Mouse (Mus musculus) CH12.LX (cell line): ENCODE measurements around the gene Atp5j. TPM values are rescaled to one million over a fixed set of nuclear protein-coding genes. Genes with fewer than 3 reads are reported as not detected.

Experiments used
- DNase-seq: peaks from one replicate; pipeline ENCODE4 v3.0.0-alpha.2; 2013; ENCODE audit errors: extremely low read depth
- H3K27ac ChIP-seq: 2 replicates; pipeline ENCODE4 v1.5.1; 2012; ENCODE audit warnings: low read depth, mild to moderate bottlenecking, control low read depth, moderate library complexity; ENCODE audit not compliant: insufficient read depth
- H3K27me3 ChIP-seq: replicated peaks from 2 replicates; pipeline ENCODE3; 2012; ENCODE audit warnings: inconsistent platforms
- H3K36me3 ChIP-seq, 2 experiments: replicated peaks in 1 of 2; 2 replicates each; pipeline versions ENCODE3 to v1.6.1; 2012; ENCODE audit warnings: inconsistent platforms in 1 of 2, low read length in 1 of 2, mild to moderate bottlenecking in 1 of 2, mixed read lengths in 1 of 2, moderate library complexity in 1 of 2; ENCODE audit not compliant: control insufficient read depth in 1 of 2, insufficient read depth in 1 of 2
- H3K4me1 ChIP-seq, 2 experiments: 2 replicates each; pipeline ENCODE4 v1.6.1; 2012; ENCODE audit warnings: inconsistent platforms in 1 of 2, moderate library complexity in 1 of 2; ENCODE audit not compliant: insufficient read depth in 2 of 2, control insufficient read depth in 1 of 2
- H3K4me2 ChIP-seq: 2 replicates; pipeline ENCODE4 v1.6.1; 2012; ENCODE audit warnings: low read depth, mild to moderate bottlenecking, control low read depth; ENCODE audit not compliant: poor library complexity, insufficient read depth, severe bottlenecking
- H3K4me3 ChIP-seq, 3 experiments: fragments of 150-350 bp in 1 of 3; sonication (generic) in 1 of 3; replicated peaks in 1 of 3; 2 replicates each; pipeline versions ENCODE3 to v1.5.1; 2011 to 2012; ENCODE audit warnings: low read depth in 2 of 3, low read length in 2 of 3, mild to moderate bottlenecking in 2 of 3, moderate library complexity in 2 of 3, control low read depth in 1 of 3, improper control_type of control experiment in 1 of 3, inconsistent platforms in 1 of 3, mixed read lengths in 1 of 3; ENCODE audit not compliant: poor library complexity in 1 of 3
- H3K79me2 ChIP-seq: replicated peaks from 2 replicates; pipeline ENCODE4 v1.6.1; 2012; ENCODE audit warnings: mild to moderate bottlenecking, moderate library complexity; ENCODE audit not compliant: control insufficient read depth, poor library complexity, insufficient read depth, severe bottlenecking; ENCODE audit errors: extremely low read depth
- H3K9ac ChIP-seq: 2 replicates; pipeline ENCODE4 v1.6.1; 2012; ENCODE audit warnings: low read depth, mild to moderate bottlenecking, control low read depth, moderate library complexity; ENCODE audit not compliant: insufficient read depth
- H3K9me3 ChIP-seq: replicated peaks from 2 replicates; pipeline ENCODE3; 2012; ENCODE audit warnings: low read length, inconsistent platforms, mixed read lengths
- BHLHE40 ChIP-seq: IDR thresholded peaks from 2 replicates; pipeline ENCODE4 v1.6.1; 2011; ENCODE audit warnings: mild to moderate bottlenecking, low read depth, low read length, improper control_type of control experiment
- CHD2 ChIP-seq: IDR thresholded peaks from 2 replicates; pipeline ENCODE4 v1.6.1; 2011; ENCODE audit warnings: low read length, improper control_type of control experiment
- CTCF ChIP-seq, 2 experiments: IDR thresholded peaks in 1 of 2; conservative IDR thresholded peaks in 1 of 2; 2 replicates each; pipeline ENCODE4 v1.5.1; 2011 to 2012; ENCODE audit warnings: low read depth in 2 of 2, low read length in 2 of 2, improper control_type of control experiment in 1 of 2, inconsistent platforms in 1 of 2, mild to moderate bottlenecking in 1 of 2, moderate library complexity in 1 of 2
- E2F4 ChIP-seq: IDR thresholded peaks from 2 replicates; pipeline ENCODE4 v1.6.1; 2011; ENCODE audit warnings: low read depth, low read length, improper control_type of control experiment; ENCODE audit not compliant: insufficient replicate concordance
- ELF1 ChIP-seq: IDR thresholded peaks from 2 replicates; pipeline ENCODE4 v1.6.1; 2014; ENCODE audit warnings: low read depth, mild to moderate bottlenecking, inconsistent platforms, low read length, improper control_type of control experiment
- EP300 ChIP-seq: IDR thresholded peaks from 2 replicates; pipeline ENCODE4 v1.6.1; 2011; ENCODE audit warnings: low read length, improper control_type of control experiment
- ETS1 ChIP-seq: conservative IDR thresholded peaks from 2 replicates; pipeline ENCODE4 v1.6.1; 2012; ENCODE audit warnings: low read depth, mild to moderate bottlenecking, inconsistent platforms, low read length, improper control_type of control experiment, moderate library complexity
- GABPA ChIP-seq: IDR thresholded peaks from 2 replicates; pipeline ENCODE4 v1.6.1; 2012; ENCODE audit warnings: low read depth, low read length, improper control_type of control experiment, inconsistent platforms; ENCODE audit not compliant: insufficient replicate concordance
- JUND ChIP-seq: conservative IDR thresholded peaks from 2 replicates; pipeline ENCODE4 v1.6.1; 2011; ENCODE audit warnings: low read depth, low read length, improper control_type of control experiment
- KAT2A ChIP-seq: IDR thresholded peaks from 2 replicates; pipeline ENCODE4 v1.6.1; 2012; ENCODE audit warnings: low read length, improper control_type of control experiment, inconsistent platforms; ENCODE audit not compliant: insufficient replicate concordance
- MAFK ChIP-seq: IDR thresholded peaks from 2 replicates; pipeline ENCODE4 v1.6.1; 2011; ENCODE audit warnings: low read length, improper control_type of control experiment; ENCODE audit not compliant: insufficient replicate concordance
- MAX ChIP-seq: IDR thresholded peaks from 2 replicates; pipeline ENCODE4 v1.6.1; 2011; ENCODE audit warnings: low read length, improper control_type of control experiment
- MAZ ChIP-seq: IDR thresholded peaks from 2 replicates; pipeline ENCODE4 v1.6.1; 2012; ENCODE audit warnings: low read depth, mild to moderate bottlenecking, inconsistent platforms, low read length, improper control_type of control experiment, moderate library complexity
- MYC ChIP-seq: IDR thresholded peaks from 2 replicates; pipeline ENCODE4 v1.6.1; 2011; ENCODE audit warnings: low read depth, mild to moderate bottlenecking, improper control_type of control experiment, low read length
- NRF1 ChIP-seq: IDR thresholded peaks from 2 replicates; pipeline ENCODE4 v1.6.1; 2014; ENCODE audit warnings: low read depth, mild to moderate bottlenecking, inconsistent platforms, low read length, improper control_type of control experiment, moderate library complexity
- POLR2AphosphoS2 ChIP-seq: IDR thresholded peaks from 2 replicates; pipeline ENCODE4 v1.6.1; 2011; ENCODE audit warnings: low read depth, low read length, improper control_type of control experiment
- USF1 ChIP-seq: IDR thresholded peaks from 2 replicates; pipeline ENCODE4 v1.6.1; 2014; ENCODE audit warnings: low read depth, mild to moderate bottlenecking, inconsistent platforms, low read length, improper control_type of control experiment
- ZC3H11A ChIP-seq: IDR thresholded peaks from 2 replicates; pipeline ENCODE4 v1.6.1; 2012; ENCODE audit warnings: low read depth, mild to moderate bottlenecking, inconsistent platforms, low read length, improper control_type of control experiment
- ZKSCAN1 ChIP-seq: IDR thresholded peaks from 2 replicates; pipeline ENCODE4 v1.6.1; 2012; ENCODE audit warnings: low read depth, inconsistent platforms, low read length, improper control_type of control experiment, borderline replicate concordance
- ZNF384 ChIP-seq: IDR thresholded peaks from 2 replicates; pipeline ENCODE4 v1.6.1; 2012; ENCODE audit warnings: low read depth, low read length, improper control_type of control experiment, inconsistent platforms
- dilution Hi-C: fragments of 300-500 bp; cut with MboI; formaldehyde crosslinking; loops from 2 replicates; pipeline ENCODE4 v1.14.3; 2020; ENCODE audit warnings: low sequenced_read_pairs; ENCODE audit not compliant: extremely low pct_unique_long_range_greater_than_20kb, extremely low pct_ligation_motif_present
- in situ Hi-C: fragments of 300-500 bp; cut with MboI; formaldehyde crosslinking; loops from 3 replicates; pipeline ENCODE4 v1.14.3; 2019; ENCODE audit warnings: low sequenced_read_pairs, low pct_ligation_motif_present, low pct_unique_long_range_greater_than_20kb, mixed read lengths
- polyA plus RNA-seq: library from polyadenylated mRNA; unstranded; fragments of >175 nt; gene quantifications from 2 replicates; pipeline ENCODE4 v1.2.1, GENCODE M21; 2012; ENCODE audit warnings: low read depth; ENCODE audit not compliant: insufficient read length
- total RNA-seq, 2 experiments: library from RNA; depleted of rRNA; stranded (reverse); fragments of 300-350 nt in 1 of 2; fragments of >200 nt in 1 of 2; gene quantifications; 2 replicates each; pipeline ENCODE4 v1.2.3; 2012 to 2014

Atp5j gene
- total and polyA plus RNA-seq, 3 experiments, result 223 to 485 (median 277) TPM

DNA sequence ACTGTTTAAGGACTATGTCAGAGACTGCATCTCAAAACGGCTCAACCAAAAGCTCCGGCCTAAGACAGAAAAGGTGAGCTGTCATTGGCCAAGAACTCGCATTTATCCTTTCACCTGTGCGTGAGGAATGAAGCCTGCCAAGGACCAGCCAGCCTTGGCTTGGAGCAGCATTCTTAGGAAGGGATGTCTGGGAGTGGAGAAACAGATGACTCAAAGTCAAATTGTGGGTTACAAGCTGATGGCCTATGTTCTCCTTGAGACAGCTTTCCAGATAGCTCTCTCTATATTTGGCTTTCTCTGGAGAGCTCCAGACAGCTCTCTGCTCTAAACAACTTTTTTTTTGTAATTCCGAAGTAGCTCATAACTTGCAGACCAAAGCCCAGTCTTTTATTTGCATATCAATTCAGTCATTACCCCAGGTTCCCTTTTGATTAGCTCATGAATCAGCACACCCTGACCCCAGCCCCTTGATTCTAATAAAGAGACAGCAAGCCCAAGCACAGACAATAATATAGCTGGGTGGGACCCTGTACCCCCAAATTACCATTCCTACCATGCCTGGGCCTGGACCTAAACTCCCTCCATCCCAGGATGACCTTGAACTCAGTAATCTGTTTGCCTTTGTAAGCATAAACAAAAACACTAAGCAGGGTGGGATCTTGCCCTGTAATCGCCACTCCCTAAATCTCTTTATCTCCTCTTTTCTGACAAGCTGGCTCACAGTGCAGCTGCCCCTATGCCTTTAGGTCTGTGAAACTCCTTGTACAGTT is 56.4 kb downstream of the Atp5j start:
- no peaks in the 10 kb centered on the region for H3K27me3 ChIP-seq
- no peaks in the 10 kb centered on the region for H3K9me3 ChIP-seq
- no peak overlapping the region for H3K9ac ChIP-seq
- H3K27ac ChIP-seq, result no peak overlapping the region
- peaks cover 3 to 14% of the 10 kb centered on the region in 2 experiments; a peak in 3 of 4 replicates for H3K4me1 ChIP-seq
- H3K79me2 ChIP-seq, result no peaks in the 10 kb centered on the region
- peaks cover 0 to 2% of the 10 kb centered on the region in 2 experiments for H3K36me3 ChIP-seq
- no peak overlapping the region for H3K4me3 ChIP-seq
- TF ChIP-seq USF1 (no peak), NRF1 (no peak), CTCF (conservative IDR thresholded peaks at IDR 0.05 in 1 of 2, IDR thresholded peaks at IDR 0.05 in 1 of 2; ENCODE audit: low read depth in 2 of 2, low read length in 2 of 2) (no peak), ZNF384 (no peak), MAZ (no peak), E2F4 (no peak), CHD2 (no peak), KAT2A (no peak), BHLHE40 (no peak), ZC3H11A (no peak), ELF1 (no peak), MAFK (no peak), EP300 (no peak), ETS1 (no peak), GABPA (no peak), JUND (no peak)
- TF ChIP-seq, all 38 proteins: peak for 0
- dilution Hi-C loops, result no loop called here
- in situ Hi-C loops, result no loop called here
- DNase-seq, result no peak
- H3K4me2 ChIP-seq, result no peak overlapping the region

DNA sequence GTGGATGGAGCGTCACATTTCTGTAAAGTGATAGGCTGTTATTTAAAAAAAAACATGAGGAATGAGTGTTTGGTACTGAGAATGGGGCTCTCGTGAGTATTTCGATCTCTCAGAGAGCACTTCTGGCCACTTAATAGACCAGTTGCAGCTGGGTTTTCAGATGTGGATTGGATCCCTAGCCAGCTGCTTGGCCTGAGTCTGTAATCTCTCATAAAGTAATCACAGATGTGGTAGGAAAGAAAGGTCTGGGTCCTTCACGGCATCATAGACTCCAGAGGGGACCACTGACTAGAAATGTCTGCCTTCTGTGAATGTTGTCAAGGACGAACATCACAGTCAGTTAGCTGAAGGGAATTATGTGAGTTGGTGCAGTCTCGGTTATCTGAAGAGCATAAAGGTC is 57.0 kb downstream of the Atp5j start:
- H3K9me3 ChIP-seq, result no peaks in the 10 kb centered on the region
- H3K27ac ChIP-seq, result no peak overlapping the region
- no peak overlapping the region for H3K9ac ChIP-seq
- dilution Hi-C loops (no loop called here), in situ Hi-C loops (no loop called here)
- H3K36me3 ChIP-seq, result peaks cover 0 to 2% of the 10 kb centered on the region in 2 experiments
- TF ChIP-seq EP300 (no peak), ZKSCAN1 (no peak), MAX (no peak), POLR2AphosphoS2 (no peak), MYC (no peak)
- H3K4me2 ChIP-seq, result no peak overlapping the region
- H3K4me3 ChIP-seq, result no peak overlapping the region
- DNase-seq, result no peak
- H3K4me1 ChIP-seq, result peaks cover 3 to 8% of the 10 kb centered on the region in 2 experiments; a peak in 3 of 4 replicates
- H3K27me3 ChIP-seq, result no peaks in the 10 kb centered on the region
- no peaks in the 10 kb centered on the region for H3K79me2 ChIP-seq

Other genes starting within 250 kb of the Atp5j start
- 123 and 128 TPM in 2 replicates for gene Mrpl39, start 99.9 kb downstream of the Atp5j start, total RNA-seq (2012; rRNA removed)
- gene Mrpl39, start 99.9 kb downstream of the Atp5j start, total RNA-seq (2014; rRNA removed), result 110 and 112 TPM in 2 replicates
- gene Mrpl39, start 99.9 kb downstream of the Atp5j start, polyA plus RNA-seq, result 97.4 and 102 TPM in 2 replicates
- gene Jam2, start 61.5 kb downstream of the Atp5j start, total RNA-seq (2012; rRNA removed), result 0.08 TPM in 2 replicates
- not detected in 2 replicates for gene Jam2, start 61.5 kb downstream of the Atp5j start, total RNA-seq (2014; rRNA removed)
- 0.09 and 0.10 TPM in 2 replicates for gene Jam2, start 61.5 kb downstream of the Atp5j start, polyA plus RNA-seq
- 44.3 and 50.2 TPM in 2 replicates for gene Gabpa, start 700 bp downstream of the Atp5j start, total RNA-seq (2012; rRNA removed)
- 77.0 and 82.8 TPM in 2 replicates for gene Gabpa, start 700 bp downstream of the Atp5j start, total RNA-seq (2014; rRNA removed)
- 82.8 and 85.2 TPM in 2 replicates for gene Gabpa, start 700 bp downstream of the Atp5j start, polyA plus RNA-seq